Mouse (Mus musculus) lung, embryonic 14.5 days (tissue): ENCODE results near the gene Furin. TPM values are rescaled to one million over a fixed set of nuclear protein-coding genes. Genes with fewer than 3 reads are reported as not detected.

Source experiments
- ATAC-seq: fragments of 200-750 bp; cut with Nextera tagmentation; 2 replicates; pipeline ENCODE4 v1.8.0; 2017; ENCODE audit warnings: mild to moderate bottlenecking, moderate TSS enrichment, moderate library complexity; ENCODE audit not compliant: insufficient read depth
- DNase-seq: peaks from one replicate; pipeline ENCODE4 v3.0.0-alpha.2; 2015
- H3K27ac ChIP-seq: fragments of 300-500 bp; sonication (generic); 2 replicates; pipeline ENCODE4 v1.5.1; 2014; ENCODE audit warnings: low read depth, mild to moderate bottlenecking, moderate library complexity
- H3K27me3 ChIP-seq: fragments of 300-500 bp; sonication (generic); 2 replicates; pipeline ENCODE4 v1.6.1; 2014; ENCODE audit warnings: low read length, control low read depth; ENCODE audit not compliant: insufficient read depth
- H3K36me3 ChIP-seq: fragments of 300-500 bp; sonication (generic); 2 replicates; pipeline ENCODE4 v1.6.1; 2014; ENCODE audit warnings: control low read depth; ENCODE audit not compliant: insufficient read depth
- H3K4me1 ChIP-seq: fragments of 300-500 bp; sonication (generic); 2 replicates; pipeline ENCODE4 v1.6.1; 2014; ENCODE audit warnings: antibody characterized with exemption, control low read depth; ENCODE audit not compliant: insufficient read depth
- H3K4me2 ChIP-seq: fragments of 300-500 bp; sonication (generic); 2 replicates; pipeline ENCODE4 v1.6.1; 2014; ENCODE audit warnings: mild to moderate bottlenecking
- H3K4me3 ChIP-seq: fragments of 300-500 bp; sonication (generic); 2 replicates; pipeline ENCODE4 v1.5.1; 2014; ENCODE audit warnings: low read depth, low read length
- H3K9ac ChIP-seq: fragments of 300-500 bp; sonication (generic); 2 replicates; pipeline ENCODE4 v1.6.1; 2014
- H3K9me3 ChIP-seq: fragments of 300-500 bp; sonication (generic); 2 replicates; pipeline ENCODE4 v1.6.1; 2016; ENCODE audit warnings: low read depth, low read length, control low read depth
- CTCF ChIP-seq: IDR thresholded peaks from 2 replicates; pipeline ENCODE4 v1.5.1; 2016; ENCODE audit warnings: antibody characterized with exemption, low read depth
- WGBS: fragments of 180-500 bp; shearing (Covaris S2); extraction: QIAGEN DNeasy Blood & Tissue Kit; methylation state at CpG from one replicate; pipeline ENCODE4 v1.1.7; 2014; 5-methylcytosine and 5-hydroxymethylcytosine counted together
- polyA plus RNA-seq: library from polyadenylated mRNA; unstranded; fragments of >200 nt; fragmentation: Nextera tagmentation; extraction: Ambion mirVana; gene quantifications from 2 replicates; pipeline ENCODE4 v1.2.1, GENCODE M21; 2014

Furin gene
- 18.0 and 19.4 TPM in 2 replicates for polyA plus RNA-seq

GRCm38 (mm10) chr7:80405188-80405695, at the start of gene Furin:
Gene Furin (minus strand): TSS chr7:80405436.
- H3K27ac ChIP-seq = no peak within 1 kb of the TSS
- H3K36me3 ChIP-seq = no peaks in the 10 kb centered on the region
- H3K9me3 ChIP-seq = no peaks in the 10 kb centered on the region
- H3K4me3 ChIP-seq = no peak within 1 kb of the TSS
- H3K27me3 ChIP-seq = no peaks in the 10 kb centered on the region
- peaks cover 20% of the 10 kb centered on the region for H3K4me1 ChIP-seq
- H3K9ac ChIP-seq = no peak within 1 kb of the TSS
- 59% methylated on average over 9 of the region's 9 CpGs for WGBS
- H3K4me2 ChIP-seq = no peak within 1 kb of the TSS
- no peak for DNase-seq
- no peak for TF ChIP-seq CTCF
- ATAC-seq = no peak

DNA sequence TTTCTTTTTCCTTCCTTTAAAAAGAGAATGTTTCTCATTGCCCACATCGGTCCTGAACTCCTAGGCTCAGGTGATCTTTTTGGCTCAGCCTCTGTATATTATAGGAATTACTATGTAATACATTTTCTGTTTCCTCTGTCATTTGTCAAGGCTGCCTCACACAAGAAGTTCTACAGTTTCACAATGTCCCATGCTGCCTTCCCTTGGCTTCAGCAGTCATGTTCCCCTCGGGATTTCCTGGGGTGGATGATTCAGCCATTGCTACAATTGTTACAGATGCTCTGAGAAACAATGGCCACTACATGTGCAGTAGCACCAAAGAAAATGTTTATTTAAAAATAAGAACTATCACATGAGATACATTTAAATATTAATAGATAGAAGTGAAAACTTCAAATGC, 49.5 kb upstream of the Furin start:
- DNase-seq (no peak), ATAC-seq (no peak)
- Histone ChIP-seq H3K9me3 (no peaks in the 10 kb centered on the region), H3K27ac (no peak overlapping the region), H3K4me2 (no peak overlapping the region), H3K27me3 (no peaks in the 10 kb centered on the region), H3K36me3 (peaks cover 44% of the 10 kb centered on the region), H3K4me1 (no peaks in the 10 kb centered on the region), H3K9ac (no peak overlapping the region), H3K4me3 (no peak overlapping the region)
- TF ChIP-seq CTCF = no peak
- WGBS = 82% methylated on average over 2 of the region's 2 CpGs

- H3K36me3 ChIP-seq = peaks cover 38% of the 10 kb centered on the region
- H3K27me3 ChIP-seq = no peaks in the 10 kb centered on the region
- ATAC-seq (no peak), DNase-seq (no peak)
- no peaks in the 10 kb centered on the region for H3K9me3 ChIP-seq
- no peaks in the 10 kb centered on the region for H3K4me1 ChIP-seq
- H3K4me2 ChIP-seq = no peak overlapping the region
- TF ChIP-seq CTCF = no peak
- 87% methylated on average over 5 of the region's 5 CpGs for WGBS
- H3K9ac ChIP-seq = no peak overlapping the region
- H3K27ac ChIP-seq = no peak overlapping the region
- H3K4me3 ChIP-seq = no peak overlapping the region
These were observed 48.8 kb upstream of the Furin start for GRCm38 (mm10) chr7:80453997-80454396.

DNA sequence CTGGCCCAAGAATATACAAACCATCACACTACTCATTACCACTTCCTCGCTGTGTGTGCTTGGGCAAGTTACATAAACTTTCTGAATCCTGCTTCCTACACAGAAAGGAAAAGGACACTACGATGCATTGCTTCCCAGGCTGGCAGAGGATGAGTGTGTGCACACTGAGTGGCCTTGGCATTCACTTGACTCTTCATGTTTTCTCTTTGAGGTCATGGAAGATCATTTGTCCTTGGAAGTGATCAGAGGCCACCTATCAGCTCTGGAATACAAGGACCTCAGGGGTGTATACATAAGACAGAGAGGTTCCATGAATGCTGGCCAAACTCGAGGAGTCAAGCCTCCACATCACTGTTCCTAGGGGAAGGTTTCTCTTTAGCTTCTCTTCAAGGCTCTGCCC, 47.9 kb upstream of the Furin start:
- WGBS = 85% methylated on average over 3 of the region's 3 CpGs
- TF ChIP-seq CTCF = no peak
- no peak overlapping the region for H3K27ac ChIP-seq
- H3K9ac ChIP-seq = no peak overlapping the region
- no peaks in the 10 kb centered on the region for H3K9me3 ChIP-seq
- no peaks in the 10 kb centered on the region for H3K27me3 ChIP-seq
- H3K4me3 ChIP-seq = no peak overlapping the region
- ATAC-seq (no peak), DNase-seq (no peak)
- H3K4me1 ChIP-seq = no peaks in the 10 kb centered on the region
- no peak overlapping the region for H3K4me2 ChIP-seq
- H3K36me3 ChIP-seq = peaks cover 31% of the 10 kb centered on the region

GRCm38 (mm10) chr7:80452241-80452640, 47.0 kb upstream of the Furin start:
- no peaks in the 10 kb centered on the region for H3K4me1 ChIP-seq
- no peak overlapping the region for H3K27ac ChIP-seq
- H3K9me3 ChIP-seq = no peaks in the 10 kb centered on the region
- H3K27me3 ChIP-seq = no peaks in the 10 kb centered on the region
- no peak overlapping the region for H3K9ac ChIP-seq
- H3K4me3 ChIP-seq = no peak overlapping the region
- TF ChIP-seq CTCF = no peak
- peaks cover 24% of the 10 kb centered on the region for H3K36me3 ChIP-seq
- ATAC-seq (no peak), DNase-seq (no peak)
- WGBS = 76% methylated on average over 5 of the region's 5 CpGs
- H3K4me2 ChIP-seq = no peak overlapping the region

- WGBS = 63% methylated on average over 3 of the region's 3 CpGs
- no peak for TF ChIP-seq CTCF
- no peak for ATAC-seq
- peaks cover 18% of the 10 kb centered on the region for H3K36me3 ChIP-seq
- no peak overlapping the region for H3K27ac ChIP-seq
- DNase-seq = no peak
- H3K27me3 ChIP-seq = no peaks in the 10 kb centered on the region
- no peaks in the 10 kb centered on the region for H3K9me3 ChIP-seq
- H3K4me1 ChIP-seq = no peaks in the 10 kb centered on the region
- no peak overlapping the region for H3K9ac ChIP-seq
- H3K4me2 ChIP-seq = no peak overlapping the region
- no peak overlapping the region for H3K4me3 ChIP-seq
These were observed 46.5 kb upstream of the Furin start for GRCm38 (mm10) chr7:80451550-80452232.

DNA sequence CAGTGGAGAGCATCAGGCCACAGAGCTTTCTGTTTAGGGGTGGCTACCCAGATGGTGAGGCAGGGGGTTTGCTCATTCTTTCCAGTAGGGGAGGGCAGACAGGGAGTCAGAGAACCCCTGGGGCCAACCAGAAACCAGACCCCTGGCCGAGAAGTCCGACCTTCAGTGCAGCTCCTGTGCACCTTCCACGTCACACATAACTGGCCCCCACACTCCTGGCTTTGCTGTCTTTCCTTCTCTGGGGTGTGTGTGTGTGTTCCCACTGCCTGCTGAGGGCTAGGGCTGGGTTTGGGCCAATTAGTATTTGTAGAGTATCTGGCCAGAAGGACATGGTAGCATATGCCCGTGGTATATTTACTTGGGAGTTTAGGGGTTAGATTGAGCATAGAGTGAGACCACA, 45.1 kb upstream of the Furin start:
- ATAC-seq (no peak), DNase-seq (no peak)
- peaks cover 11% of the 10 kb centered on the region for H3K4me1 ChIP-seq
- peaks cover 16% of the 10 kb centered on the region for H3K36me3 ChIP-seq
- no peaks in the 10 kb centered on the region for H3K27me3 ChIP-seq
- H3K4me3 ChIP-seq = no peak overlapping the region
- H3K9ac ChIP-seq = no peak overlapping the region
- TF ChIP-seq CTCF = no peak
- no peak overlapping the region for H3K4me2 ChIP-seq
- no peaks in the 10 kb centered on the region for H3K9me3 ChIP-seq
- no peak overlapping the region for H3K27ac ChIP-seq
- WGBS = 65% methylated on average over 4 of the region's 4 CpGs
